Mouse (Mus musculus) heart, postnatal 0 days (tissue): ENCODE data around the gene Lin52.

Experiments used
- CTCF ChIP-seq: IDR thresholded peaks from 2 replicates; pipeline ENCODE4 v1.5.1; 2016; ENCODE audit warnings: antibody characterized with exemption, control low read depth, low read depth
- EP300 ChIP-seq: IDR thresholded peaks from 2 replicates; pipeline ENCODE4 v1.6.1; 2016; ENCODE audit warnings: antibody characterized with exemption, low read depth

DNA sequence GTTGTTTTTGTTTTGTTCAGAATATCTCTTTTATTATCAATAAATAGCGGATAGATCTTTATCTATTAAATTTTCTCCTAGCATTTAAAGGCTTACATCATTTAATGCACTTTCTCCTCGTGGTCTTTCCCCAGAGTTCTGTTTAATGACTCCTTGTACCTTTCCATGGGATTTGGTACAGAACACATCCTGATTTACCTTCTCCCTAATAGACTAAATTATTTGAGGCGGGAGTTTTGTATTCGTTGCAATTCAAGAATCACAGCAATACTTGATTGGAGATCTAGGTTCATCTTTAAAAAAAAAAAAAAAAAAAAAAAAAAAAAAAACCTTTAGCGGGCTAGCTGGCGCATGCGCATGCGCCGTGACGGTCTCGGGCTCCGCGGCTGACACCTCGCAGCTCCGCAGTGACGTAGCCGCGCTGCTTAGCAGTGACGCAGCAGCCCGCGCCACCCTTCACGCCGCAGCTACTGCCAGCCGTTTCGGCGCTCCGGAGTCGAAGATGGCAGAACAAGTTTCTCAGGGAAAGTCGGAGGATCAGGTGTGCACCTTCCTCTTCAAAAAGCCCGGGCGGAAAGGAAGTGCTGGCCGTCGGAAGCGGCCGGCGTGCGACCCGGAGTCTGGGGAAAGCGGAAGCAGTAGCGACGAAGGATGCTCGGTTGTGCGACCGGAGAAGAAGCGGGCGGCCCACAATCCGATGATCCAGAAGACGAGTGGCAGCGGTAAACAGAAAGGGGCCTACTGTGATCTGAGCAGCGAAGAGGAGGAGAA lies 34.2 kb upstream of the Lin52 start, which contains the start of gene Rnf113a2:
- TF ChIP-seq CTCF (no peak), EP300 (no peak)
